Mouse (Mus musculus) embryonic facial prominence, embryonic 12.5 days (tissue): ENCODE measurements around the gene Rasa3. TPM values are rescaled to one million over a fixed set of nuclear protein-coding genes. Genes with fewer than 3 reads are reported as not detected.

Experiments used
- ATAC-seq: fragments of 200-750 bp; cut with Nextera tagmentation; 2 replicates; pipeline ENCODE4 v1.8.0; 2017; ENCODE audit not compliant: insufficient number of reproducible peaks, insufficient read depth, low FRiP score, low TSS enrichment
- H3K27ac ChIP-seq: fragments of 300-500 bp; sonication (generic); 2 replicates; pipeline ENCODE4 v1.5.1; 2016; ENCODE audit warnings: mild to moderate bottlenecking
- H3K27me3 ChIP-seq: fragments of 300-500 bp; sonication (generic); 2 replicates; pipeline ENCODE4 v1.6.1; 2016; ENCODE audit warnings: mild to moderate bottlenecking, moderate library complexity
- H3K36me3 ChIP-seq: fragments of 300-500 bp; sonication (generic); 2 replicates; pipeline ENCODE4 v1.6.1; 2016; ENCODE audit warnings: mild to moderate bottlenecking
- H3K4me1 ChIP-seq: fragments of 300-500 bp; sonication (generic); 2 replicates; pipeline ENCODE4 v1.6.1; 2016
- H3K4me2 ChIP-seq: fragments of 300-500 bp; sonication (generic); replicated peaks from 2 replicates; pipeline ENCODE4 v1.6.1; 2016; ENCODE audit warnings: mild to moderate bottlenecking, moderate library complexity
- H3K4me3 ChIP-seq: fragments of 300-500 bp; sonication (generic); 2 replicates; pipeline ENCODE4 v1.5.1; 2016; ENCODE audit warnings: mild to moderate bottlenecking
- H3K9ac ChIP-seq: fragments of 300-500 bp; sonication (generic); 2 replicates; pipeline ENCODE4 v1.6.1; 2016; ENCODE audit warnings: mild to moderate bottlenecking, moderate library complexity
- H3K9me3 ChIP-seq: fragments of 300-500 bp; sonication (generic); 2 replicates; pipeline ENCODE4 v1.6.1; 2016; ENCODE audit warnings: mild to moderate bottlenecking, moderate library complexity
- WGBS: fragments of 180-500 bp; shearing (Covaris S2); methylation state at CpG from one replicate; pipeline ENCODE4 v1.1.7; 2016; 5-methylcytosine and 5-hydroxymethylcytosine counted together
- polyA plus RNA-seq: library from polyadenylated mRNA; unstranded; fragments of >200 nt; fragmentation: Nextera tagmentation; extraction: Ambion mirVana; gene quantifications from 2 replicates; pipeline ENCODE4 v1.2.1, GENCODE M21; 2016

The Rasa3 gene
- polyA plus RNA-seq, 1 experiment from 2014 or later = 26.1 TPM

- Histone ChIP-seq H3K4me2 (no peak overlapping the region), H3K9me3 (no peaks in the 10 kb centered on the region), H3K4me3 (no peak overlapping the region), H3K9ac (no peak overlapping the region), H3K27me3 (no peaks in the 10 kb centered on the region; the same call in 1 of the 2 replicates), H3K27ac (no peak overlapping the region), H3K4me1 (no peaks in the 10 kb centered on the region), H3K36me3 (no peaks in the 10 kb centered on the region)
- no peak for ATAC-seq
- WGBS = 85% methylated on average over 6 of the region's 6 CpGs
These were observed 160.1 kb downstream of the Rasa3 start for GRCm38 (mm10) chr8:13517284-13517781.

Other genes with a start within 250 kb of the Rasa3 start
- 0.14 and 0.37 TPM in 2 replicates for gene Tmem255b, start 242.4 kb downstream of the Rasa3 start, polyA plus RNA-seq
- gene Gas6, start 183.1 kb downstream of the Rasa3 start, polyA plus RNA-seq = 12.1 and 12.5 TPM in 2 replicates
- not detected in 2 replicates for gene 1700029H14Rik, start 115.1 kb downstream of the Rasa3 start, polyA plus RNA-seq
- gene Cfap97d2, start 28.3 kb upstream of the Rasa3 start, polyA plus RNA-seq = 0.25 and 0.35 TPM in 2 replicates
- gene Cdc16, start 80.1 kb upstream of the Rasa3 start, polyA plus RNA-seq = 237 and 247 TPM in 2 replicates
- gene Upf3a, start 108.0 kb upstream of the Rasa3 start, polyA plus RNA-seq = 45.7 and 49.7 TPM in 2 replicates
- not detected in 2 replicates for gene AF366264, start 160.8 kb upstream of the Rasa3 start, polyA plus RNA-seq
- gene Champ1, start 192.0 kb upstream of the Rasa3 start, polyA plus RNA-seq = 43.9 and 44.3 TPM in 2 replicates
- 64.6 and 64.7 TPM in 2 replicates for gene Coprs, start 212.7 kb upstream of the Rasa3 start, polyA plus RNA-seq